Mouse (Mus musculus) MEL (cell line): ENCODE measurements around the gene Metrn.

Experiments used
- CTCF ChIP-seq, 3 experiments: IDR thresholded peaks in 2 of 3; conservative IDR thresholded peaks in 1 of 3; 2 replicates each; pipeline ENCODE4 v1.5.1; 2011 to 2012; ENCODE audit warnings: low read length in 3 of 3, low read depth in 2 of 3, mild to moderate bottlenecking in 2 of 3, improper control_type of control experiment in 1 of 3, inconsistent platforms in 1 of 3, mixed read lengths in 1 of 3, moderate library complexity in 1 of 3; ENCODE audit not compliant: control insufficient read depth in 1 of 3, insufficient read depth in 1 of 3, poor library complexity in 1 of 3, severe bottlenecking in 1 of 3
- ETS1 ChIP-seq: IDR thresholded peaks from 2 replicates; pipeline ENCODE4 v1.6.1; 2012; ENCODE audit warnings: low read depth, mild to moderate bottlenecking, inconsistent platforms, low read length, improper control_type of control experiment, moderate library complexity
- HCFC1 ChIP-seq: IDR thresholded peaks from 2 replicates; pipeline ENCODE4 v1.6.1; 2012; ENCODE audit warnings: low read depth, mild to moderate bottlenecking, inconsistent platforms, low read length, improper control_type of control experiment, moderate library complexity
- MAX ChIP-seq: IDR thresholded peaks from 2 replicates; pipeline ENCODE4 v1.6.1; 2011; ENCODE audit warnings: low read length, improper control_type of control experiment
- NELFE ChIP-seq: IDR thresholded peaks from 2 replicates; pipeline ENCODE4 v1.6.1; 2011; ENCODE audit warnings: low read depth, low read length, improper control_type of control experiment
- USF1 ChIP-seq: IDR thresholded peaks from 2 replicates; pipeline ENCODE4 v1.6.1; 2014; ENCODE audit warnings: low read depth, mild to moderate bottlenecking, inconsistent platforms, low read length, improper control_type of control experiment, moderate library complexity
- USF2 ChIP-seq, 2 experiments: IDR thresholded peaks; 2 replicates each; pipeline ENCODE4 v1.6.1; 2011 to 2012; ENCODE audit warnings: improper control_type of control experiment in 2 of 2, low read length in 2 of 2, borderline replicate concordance in 1 of 2, inconsistent platforms in 1 of 2, low read depth in 1 of 2, mild to moderate bottlenecking in 1 of 2; ENCODE audit not compliant: insufficient read depth in 1 of 2

DNA sequence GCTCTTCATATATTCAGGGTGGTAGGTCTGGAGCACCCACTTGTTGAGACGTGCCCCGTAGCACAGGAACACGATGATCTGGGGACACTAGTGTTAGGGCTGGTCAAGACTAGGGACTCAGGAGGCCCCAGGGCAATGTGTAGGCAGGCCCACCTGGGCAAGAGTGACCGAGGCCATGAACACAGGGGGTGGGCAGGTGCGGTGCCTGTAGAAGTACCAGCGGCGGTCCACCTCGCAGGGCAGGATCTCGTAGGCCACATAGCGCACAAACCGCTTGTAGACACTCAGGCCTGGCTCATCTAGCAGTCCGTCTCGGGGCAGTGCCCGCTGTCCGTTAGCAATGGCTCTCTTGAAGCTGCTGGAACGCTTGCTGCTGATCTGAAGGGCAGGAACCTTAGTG lies 38.9 kb upstream of the Metrn start:
- TF ChIP-seq ETS1 (no peak), USF1 (no peak), NELFE (no peak), MAX (no peak), CTCF (IDR thresholded peaks at IDR 0.05 in 2 of 3, conservative IDR thresholded peaks at IDR 0.05 in 1 of 3; ENCODE audit: control insufficient read depth in 1 of 3, insufficient read depth in 1 of 3, low read depth in 2 of 3, low read length in 3 of 3, poor library complexity in 1 of 3, severe bottlenecking in 1 of 3) (no peak), HCFC1 (no peak), USF2 (IDR thresholded peaks at IDR 0.05; ENCODE audit: borderline replicate concordance in 1 of 2, insufficient read depth in 1 of 2, low read depth in 1 of 2, low read length in 2 of 2) (no peak)
